Mouse (Mus musculus): ENCODE results near the gene Casp9. TPM values are rescaled to one million over a fixed set of nuclear protein-coding genes. Genes with fewer than 3 reads are reported as not detected.

Casp9 gene
- polyA plus RNA-seq (2012; rRNA removed; ENCODE audit: low replicate concordance): 21.4 and 21.9 TPM in 2 replicates

GRCm38 (mm10) chr4:141793282-141794151, at the start of gene Casp9:
Casp9 (plus strand) TSS chr4:141793612.

DNA sequence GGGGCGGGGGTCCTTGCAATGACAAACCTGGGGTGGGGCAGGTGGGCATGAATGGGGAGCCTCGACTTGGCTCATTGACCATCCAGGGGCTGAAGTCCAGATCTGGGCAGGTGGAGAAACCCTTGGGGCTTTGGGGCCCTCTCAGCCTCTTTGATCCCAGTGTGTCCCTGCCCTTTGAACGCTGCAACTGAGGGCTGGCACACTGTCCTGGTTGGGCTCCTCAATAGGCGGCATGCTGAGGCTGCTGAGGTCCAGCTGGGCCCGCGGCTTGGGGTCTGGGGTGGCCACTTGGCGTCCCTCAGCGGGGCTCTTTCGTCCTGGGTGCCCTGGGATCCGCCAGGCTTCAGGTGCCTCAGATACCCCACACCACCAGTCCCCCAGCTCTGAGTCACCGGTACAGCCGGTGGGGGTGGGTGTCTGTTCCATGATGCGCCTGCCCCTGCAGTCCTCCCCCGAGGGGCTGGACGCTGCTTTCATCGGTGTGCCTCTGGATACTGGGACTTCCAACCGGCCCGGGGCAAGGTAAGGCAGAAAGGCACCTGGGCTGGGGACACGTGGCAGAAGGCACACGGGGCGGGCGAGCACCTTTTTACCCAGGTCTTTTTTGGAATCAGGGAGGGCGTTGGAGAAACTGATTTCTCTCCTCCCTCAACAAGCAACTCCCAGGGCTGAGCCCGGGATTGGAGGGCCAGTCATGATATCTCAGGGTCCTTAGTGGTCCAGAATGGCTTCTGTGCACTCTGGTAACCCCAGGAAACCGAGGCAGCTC, 46.6 kb upstream of the Casp9 start, which contains the start of gene Agmat:
Gene Agmat (plus strand): TSS at position 95 of the 769 bp plus-strand sequence.

DNA sequence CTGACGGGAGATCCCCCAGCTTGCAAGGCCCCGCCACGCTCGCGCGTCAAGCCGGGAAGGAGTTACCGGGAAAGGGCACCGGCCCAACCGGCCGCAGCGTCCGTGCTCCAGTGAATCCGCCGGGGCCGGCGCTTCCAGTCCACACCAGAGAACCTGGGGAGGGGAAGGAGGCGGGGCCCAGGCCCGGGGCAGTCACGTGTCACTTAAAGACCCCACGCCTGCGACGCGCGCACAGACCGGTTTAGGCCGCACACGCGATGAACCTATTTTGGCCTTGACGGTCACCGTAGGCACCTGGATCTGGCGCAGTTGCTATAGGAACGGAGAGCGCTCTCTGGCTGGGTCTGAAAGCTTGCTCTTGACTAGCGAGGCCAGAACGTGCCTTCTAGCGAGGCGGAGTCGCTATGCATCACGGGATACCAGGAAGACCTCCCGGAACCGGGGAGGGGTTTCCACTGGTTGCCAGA, 2.9 kb upstream of the Casp9 start, which contains the start of gene Dnajc16:
Gene Dnajc16 (minus strand): TSS at position 408 of the 467 bp plus-strand sequence.

GRCm38 (mm10) chr4:141826060-141826459, 32.6 kb downstream of the Casp9 start, which contains the start of gene Cela2a:
Cela2a (minus strand) TSS chr4:141826160.

DNA sequence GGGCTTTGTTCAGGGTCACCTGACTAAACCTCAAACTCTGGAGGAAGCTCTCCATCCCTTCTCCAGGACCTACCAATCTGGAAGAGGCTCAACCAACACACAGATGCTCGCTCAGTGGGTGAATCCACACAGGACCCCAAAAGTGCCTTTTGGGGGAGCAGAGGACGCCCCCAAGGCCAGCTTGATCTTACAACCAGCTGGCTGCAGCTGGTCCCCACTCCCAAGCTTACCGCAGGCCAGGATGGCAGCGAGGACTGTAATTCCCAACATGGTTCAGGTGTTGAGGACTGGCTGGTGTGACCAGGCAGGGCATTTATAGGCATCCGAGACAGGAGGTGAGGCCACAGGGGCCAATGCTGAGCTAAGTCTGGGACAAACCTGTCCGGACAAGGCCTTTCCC, 52.6 kb downstream of the Casp9 start, which contains the start of gene Ctrc:
Gene Ctrc (minus strand): TSS at position 361 of the 400 bp plus-strand sequence.

Other genes with a start within 250 kb of the Casp9 start
- gene Fblim1, start 187.5 kb upstream of the Casp9 start, polyA plus RNA-seq (2012; rRNA removed; ENCODE audit: low replicate concordance): 13.5 and 16.6 TPM in 2 replicates
- gene Tmem82, start 175.0 kb upstream of the Casp9 start, polyA plus RNA-seq (2012; rRNA removed; ENCODE audit: low replicate concordance): 1.2 TPM in 2 replicates
- gene Slc25a34, start 169.8 kb upstream of the Casp9 start, polyA plus RNA-seq (2012; rRNA removed; ENCODE audit: low replicate concordance): 2.3 and 8.3 TPM in 2 replicates
- 46.2 and 48.6 TPM in 2 replicates for gene Plekhm2, start 128.7 kb upstream of the Casp9 start, polyA plus RNA-seq (2012; rRNA removed; ENCODE audit: low replicate concordance)
- 3.5 and 23.2 TPM in 2 replicates for gene Rsc1a1, start 108.0 kb upstream of the Casp9 start, polyA plus RNA-seq (2012; rRNA removed; ENCODE audit: low replicate concordance)
- 15.1 and 20.9 TPM in 2 replicates for gene Ddi2, start 70.2 kb upstream of the Casp9 start, polyA plus RNA-seq (2012; rRNA removed; ENCODE audit: low replicate concordance)
- gene Agmat, start 46.9 kb upstream of the Casp9 start, polyA plus RNA-seq (2012; rRNA removed; ENCODE audit: low replicate concordance): 2.4 TPM in 1 of 2 replicates, not detected in the other
- gene Dnajc16, start 2.7 kb upstream of the Casp9 start, polyA plus RNA-seq (2012; rRNA removed; ENCODE audit: low replicate concordance): 8.3 and 12.2 TPM in 2 replicates
- 0.62 and 1.8 TPM in 2 replicates for gene Cela2a, start 32.5 kb downstream of the Casp9 start, polyA plus RNA-seq (2012; rRNA removed; ENCODE audit: low replicate concordance)
- not detected in 2 replicates for gene Ctrc, start 52.7 kb downstream of the Casp9 start, polyA plus RNA-seq (2012; rRNA removed; ENCODE audit: low replicate concordance)
- gene Efhd2, start 81.3 kb downstream of the Casp9 start, polyA plus RNA-seq (2012; rRNA removed; ENCODE audit: low replicate concordance): 83.3 and 134 TPM in 2 replicates
- 0.16 and 0.20 TPM in 2 replicates for gene Fhad1, start 221.5 kb downstream of the Casp9 start, polyA plus RNA-seq (2012; rRNA removed; ENCODE audit: low replicate concordance)